Mouse (Mus musculus): ENCODE results near the gene Ctnnal1.

DNA sequence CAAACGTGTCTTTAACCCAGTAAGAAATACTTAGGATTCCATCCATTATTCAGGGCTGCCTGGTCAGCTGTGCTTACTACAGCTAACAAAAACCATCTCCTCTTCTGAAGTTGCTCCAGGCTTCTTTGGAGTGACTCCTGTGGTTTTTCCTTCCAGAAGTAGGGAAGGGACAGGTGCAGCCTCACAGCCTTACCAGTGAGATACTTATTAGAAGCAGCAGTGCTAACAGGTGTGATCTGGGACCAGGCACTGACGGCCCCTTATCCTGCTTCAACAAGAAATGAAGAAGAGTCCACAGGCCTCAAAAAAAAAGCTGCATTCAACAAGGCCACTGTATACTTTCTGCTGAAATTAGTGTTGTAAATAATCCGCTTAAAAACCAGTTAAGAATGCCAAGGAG lies 53.3 kb downstream of the Ctnnal1 start:
- TF ChIP-seq CTCF (IDR thresholded peaks at IDR 0.05) (no peak), POLR2A (IDR thresholded peaks at IDR 0.05; ENCODE audit: insufficient read depth, low read depth, low read length) (no peak)
